Mouse (Mus musculus) heart, postnatal 36 days (tissue): ENCODE measurements around the gene Zfp239. TPM values are rescaled to one million over a fixed set of nuclear protein-coding genes. Genes with fewer than 3 reads are reported as not detected.
A peak's percentile ranks its signal among the peaks of the same experiment; 100 is the strongest.
"Not testable (repeated sequence)": the region's sequence is repeated elsewhere in the genome, so short reads cannot be mapped to it uniquely, and the experiment has no call there.

ENCODE experiments used
- DNase-seq, 2 experiments: peaks; one replicate each; pipeline ENCODE4 v3.0.0; 2021 to 2022
- intact Hi-C: fragments of 180-260 bp; cut with DNase I; formaldehyde crosslinking; loops from one replicate; pipeline ENCODE4 v1.15.1; 2025
- total RNA-seq, 2 experiments: library from RNA; stranded (reverse); gene quantifications; 2 replicates each; pipeline ENCODE4 v1.2.3; 2021

The Zfp239 gene
- under 1 TPM; 0.19 to 0.24 TPM for total RNA-seq

DNA sequence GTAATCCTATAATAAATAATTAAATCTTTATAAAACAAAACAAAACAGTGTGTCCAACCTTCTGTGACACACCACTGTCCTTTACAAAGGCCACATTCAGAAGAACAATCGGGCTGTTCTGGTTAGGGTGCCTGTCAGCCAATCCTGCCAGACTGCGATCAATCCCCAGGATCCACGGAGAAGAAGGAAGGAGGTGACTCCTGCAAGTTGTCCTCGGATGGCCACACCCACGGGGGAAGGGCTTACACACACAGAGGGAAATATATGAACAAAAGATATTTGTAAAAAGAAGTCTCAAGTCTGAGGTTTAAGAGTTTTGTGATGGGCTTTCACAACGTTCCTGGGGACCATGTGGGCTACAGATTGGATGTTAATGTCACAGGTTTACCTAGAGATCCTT lies at the start of gene Zfp239:
TSS of gene Zfp239 (plus strand) at position 253 of the 400 bp plus-strand sequence.
- intact Hi-C loops = no loop called here
- no peak for DNase-seq

DNA sequence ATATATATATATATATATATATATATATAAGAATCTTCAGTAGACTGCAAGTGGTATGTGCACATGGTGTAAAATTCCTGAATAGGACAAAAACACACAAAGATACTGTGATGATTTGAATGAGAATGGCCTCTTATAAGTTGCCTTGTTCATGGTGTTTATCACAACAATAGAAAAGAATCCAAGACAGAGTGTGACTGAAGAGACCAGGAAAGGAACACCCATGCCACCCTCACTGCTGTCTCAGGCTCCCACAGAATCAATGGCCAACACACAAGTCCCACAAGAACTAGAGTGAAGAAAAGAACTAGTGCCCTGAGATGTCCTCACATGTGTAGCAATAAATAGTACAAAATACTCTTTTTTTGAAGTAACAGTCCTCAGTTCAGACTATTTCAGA lies 47.2 kb upstream of the Zfp239 start:
- intact Hi-C loops = no loop called here
- DNase-seq = no peak

DNA sequence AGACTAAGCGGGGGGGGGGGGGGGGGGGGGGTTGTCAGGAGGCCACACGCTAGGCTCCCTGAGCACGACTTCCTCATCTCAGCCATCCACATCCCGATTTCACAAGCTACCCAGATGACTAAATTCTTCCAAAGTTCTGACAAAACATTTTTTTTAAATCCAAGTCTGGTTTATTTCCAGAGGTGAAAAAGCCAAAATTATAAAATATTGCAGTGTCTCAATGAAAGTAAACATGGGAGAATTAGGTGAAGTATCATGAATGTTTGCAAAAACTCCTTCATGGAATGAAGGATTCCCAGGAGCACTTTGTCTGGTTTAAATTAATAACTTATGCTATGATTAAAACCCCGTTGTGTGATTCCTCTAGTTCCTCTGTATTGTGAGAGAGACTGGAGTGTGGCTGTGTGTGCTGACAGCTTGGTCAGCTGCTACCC lies 44.8 kb upstream of the Zfp239 start:
- no peak for DNase-seq
- intact Hi-C loops = no loop called here

- intact Hi-C loops = loop anchor here (10.0 kb wide), 2 partner anchors 456 to 1406 kb away; no protein-coding TSS in a partner anchor
- no peak for DNase-seq
These were observed 41.6 kb upstream of the Zfp239 start for GRCm38 (mm10) chr6:117820327-117820726.

DNA sequence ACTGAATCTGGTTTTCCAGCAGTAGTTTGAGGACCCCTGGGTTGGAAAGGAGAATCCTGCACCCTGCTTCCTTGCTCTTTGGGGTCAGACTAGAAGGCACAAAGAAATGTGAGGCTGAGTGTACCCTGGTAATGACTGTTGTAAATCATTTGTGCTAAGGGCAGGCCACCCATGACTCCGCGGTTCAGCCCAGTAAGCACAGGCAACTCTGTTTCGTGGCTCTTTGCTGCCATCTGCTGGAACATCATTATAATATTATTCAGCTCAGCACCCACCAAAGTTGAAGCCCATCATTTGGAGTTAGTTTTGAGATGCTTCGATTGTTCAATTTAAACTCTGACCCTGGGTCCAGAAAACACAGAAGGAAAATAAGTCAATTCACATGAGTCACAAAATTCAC lies 36.5 kb upstream of the Zfp239 start:
- intact Hi-C loops = loop anchor here (1.0 to 10.0 kb wide), 7 partner anchors 67 to 1411 kb away; partner anchors contain the start of gene Depp1
- DNase-seq = peak; percentile 73 to 80

GRCm38 (mm10) chr6:117828273-117828672 lies 33.6 kb upstream of the Zfp239 start:
- peak; percentile 68 to 81 for DNase-seq
- intact Hi-C loops = loop anchor here (5.0 to 10.0 kb wide), 5 partner anchors 141 to 1413 kb away; partner anchors contain the start of gene Depp1

- DNase-seq = peak; percentile 90 to 94
- intact Hi-C loops = loop anchor here (2.0 to 10.0 kb wide), 3 partner anchors 38 to 254 kb away; no protein-coding TSS in a partner anchor
These were observed 21.0 kb upstream of the Zfp239 start, which contains the start of gene Zfp637 for GRCm38 (mm10) chr6:117840686-117841510. TSS of gene Zfp637 (plus strand) at chr6:117841180.

DNA sequence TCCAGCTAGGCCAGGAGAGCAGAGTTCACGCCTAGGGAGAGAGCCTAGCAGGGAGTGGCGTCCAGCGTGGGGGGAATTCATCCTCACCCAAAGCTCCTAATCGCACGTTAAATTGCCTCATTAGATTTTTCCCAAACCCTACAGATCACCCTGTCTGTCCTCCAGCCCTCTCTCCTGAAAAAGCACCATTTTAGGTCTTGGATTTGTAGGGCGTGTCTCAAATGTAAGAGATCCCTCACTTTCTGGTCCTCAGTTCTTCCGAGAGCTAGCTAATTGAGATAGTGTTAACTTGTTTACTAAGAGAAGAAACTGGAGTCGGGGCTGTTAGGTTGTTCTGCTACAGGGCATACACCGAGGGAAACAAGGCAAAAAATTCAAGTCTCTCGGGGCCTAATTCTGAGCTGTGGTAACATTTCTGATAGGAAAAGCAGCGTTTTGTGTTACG lies 20.4 kb upstream of the Zfp239 start:
- no peak for DNase-seq
- intact Hi-C loops = loop anchor here (2.0 to 10.0 kb wide), 3 partner anchors 37 to 253 kb away; no protein-coding TSS in a partner anchor

DNA sequence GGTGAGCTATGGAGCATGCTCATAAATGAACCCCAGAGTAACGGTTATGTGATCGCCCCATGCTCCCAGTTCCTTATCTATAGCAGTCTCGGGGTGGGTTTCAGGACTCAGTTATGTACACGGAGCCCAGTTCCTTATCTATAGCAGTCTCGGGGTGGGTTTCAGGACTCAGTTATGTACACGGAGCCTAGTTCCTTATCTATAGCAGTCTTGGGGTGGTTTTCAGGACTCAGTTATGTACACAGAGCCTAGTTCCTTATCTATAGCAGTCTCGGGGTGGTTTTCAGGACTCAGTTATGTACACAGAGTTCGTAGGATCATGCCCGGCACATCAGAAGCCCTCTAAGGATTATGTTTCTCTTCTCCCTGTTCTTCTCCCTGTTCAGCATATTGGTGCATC lies 17.3 kb upstream of the Zfp239 start:
- DNase-seq = no peak
- intact Hi-C loops = loop anchor here (10.0 kb wide), 1 partner anchor 250 kb away; no protein-coding TSS in a partner anchor

DNA sequence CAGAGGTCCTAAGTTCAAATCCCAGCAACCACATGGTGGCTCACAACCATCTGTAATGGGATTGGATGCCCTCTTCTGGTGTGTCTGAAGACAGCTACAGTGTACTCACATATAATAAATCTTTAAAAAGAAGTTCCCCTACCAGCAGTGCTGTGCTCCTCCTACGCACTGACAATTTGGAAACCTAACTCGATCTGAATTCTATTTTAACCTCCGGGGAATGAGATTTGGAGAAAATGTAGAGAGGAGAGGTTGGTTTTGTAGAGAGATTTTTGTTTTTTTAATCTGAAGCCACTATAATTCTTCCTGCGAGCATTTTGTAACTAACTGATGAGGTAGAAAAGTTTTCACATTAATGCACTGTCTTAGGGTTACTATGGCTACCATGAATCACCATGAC lies 15.2 kb upstream of the Zfp239 start:
- DNase-seq = not testable (repeated sequence)
- intact Hi-C loops = loop anchor here (10.0 kb wide), 1 partner anchor 248 kb away; no protein-coding TSS in a partner anchor

- intact Hi-C loops = loop anchor here (10.0 kb wide), 1 partner anchor 247 kb away; no protein-coding TSS in a partner anchor
- no peak for DNase-seq
These were observed 14.1 kb upstream of the Zfp239 start for GRCm38 (mm10) chr6:117847772-117848171.

DNA sequence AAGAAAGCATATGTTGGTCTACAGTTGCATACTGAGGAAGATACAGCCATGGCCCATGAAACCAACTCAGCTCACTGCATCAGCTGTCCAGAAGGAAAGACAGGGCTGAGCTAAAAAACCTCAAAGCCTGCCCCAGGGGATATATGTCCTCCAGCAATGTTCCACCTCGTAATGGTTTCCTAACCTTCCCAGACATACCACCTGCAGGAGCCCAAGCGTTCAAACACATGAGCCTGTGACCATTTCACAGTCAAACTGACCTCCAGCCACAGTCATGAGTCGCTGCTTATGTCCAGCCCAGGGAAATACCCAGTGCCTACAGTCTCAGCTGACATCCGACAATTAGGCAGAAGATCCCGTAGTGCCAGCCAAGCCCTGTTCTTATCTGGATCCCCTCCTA lies 13.3 kb upstream of the Zfp239 start:
- intact Hi-C loops = loop anchor here (10.0 kb wide), 1 partner anchor 246 kb away; no protein-coding TSS in a partner anchor
- no peak for DNase-seq

DNA sequence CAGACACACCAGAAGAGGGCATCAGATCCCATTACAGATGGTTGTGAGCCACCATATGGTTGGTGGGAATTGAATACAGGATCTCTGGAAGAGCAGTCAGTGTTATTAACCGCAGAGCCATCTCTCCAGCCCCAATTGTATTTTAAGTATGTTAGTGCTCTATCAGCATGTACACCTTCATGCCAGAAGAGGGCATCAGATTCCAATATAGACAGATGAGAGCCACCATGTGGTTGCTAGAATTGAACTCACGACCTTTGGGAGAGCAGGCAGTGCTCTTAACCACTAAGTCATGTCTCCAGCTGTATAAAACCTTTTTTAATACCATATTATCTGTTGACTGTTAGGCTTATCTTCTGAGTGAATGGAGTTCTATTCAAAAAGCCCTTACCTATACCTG lies 10.2 kb upstream of the Zfp239 start:
- intact Hi-C loops = no loop called here

GRCm38 (mm10) chr6:117857990-117858389 lies 3.9 kb upstream of the Zfp239 start:
- intact Hi-C loops = loop anchor here (5.0 kb wide), 1 partner anchor 64 kb away; no protein-coding TSS in a partner anchor
- DNase-seq = no peak

More for the DNA sequence above, 10.2 kb upstream of the Zfp239 start:
- no peak for DNase-seq

- intact Hi-C loops = no loop called here
- DNase-seq = no peak
These were observed 565 bp downstream of the Zfp239 start for GRCm38 (mm10) chr6:117862465-117862864.

GRCm38 (mm10) chr6:117862899-117863620 lies 1.2 kb downstream of the Zfp239 start:
- DNase-seq = peak; percentile 33 to 39
- intact Hi-C loops = no loop called here

DNA sequence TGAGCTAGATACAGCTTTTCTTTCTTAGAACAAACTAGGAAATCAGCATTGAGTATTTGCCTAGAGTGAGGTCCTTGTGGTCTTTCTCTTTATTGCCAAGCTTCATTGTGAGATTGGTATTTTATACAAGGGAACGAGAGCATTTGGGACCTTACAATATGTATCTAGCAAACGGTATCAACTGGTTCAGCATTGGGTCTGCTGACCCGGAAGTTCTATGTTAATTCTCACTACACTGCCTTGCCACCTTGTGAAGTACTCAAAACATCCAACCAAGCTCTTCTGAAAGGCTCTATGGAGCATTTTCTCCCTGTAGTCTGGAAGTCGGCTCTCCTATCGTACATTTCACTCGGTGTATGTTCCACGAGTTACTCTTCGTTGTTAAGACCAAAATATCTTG lies 1.9 kb downstream of the Zfp239 start:
- intact Hi-C loops = no loop called here
- no peak for DNase-seq

- DNase-seq = no peak
- intact Hi-C loops = no loop called here
These were observed 6.3 kb downstream of the Zfp239 start for GRCm38 (mm10) chr6:117868187-117868586.

GRCm38 (mm10) chr6:117871034-117871433 lies 9.1 kb downstream of the Zfp239 start:
- intact Hi-C loops = no loop called here
- no peak for DNase-seq

- intact Hi-C loops, DNase-seq: not testable (repeated sequence)
These were observed 11.6 kb downstream of the Zfp239 start for GRCm38 (mm10) chr6:117873450-117873849.
